Mouse (Mus musculus) lung, embryonic 16.5 days (tissue): Measurements from ENCODE around the gene Atp8a1. TPM values are rescaled to one million over a fixed set of nuclear protein-coding genes. Genes with fewer than 3 reads are reported as not detected.
"Not testable (repeated sequence)": the region's sequence is repeated elsewhere in the genome, so short reads cannot be mapped to it uniquely, and the experiment has no call there.

Experiments
- ATAC-seq: fragments of 200-750 bp; cut with Nextera tagmentation; 2 replicates; pipeline ENCODE4 v1.8.0; 2017; ENCODE audit warnings: low read depth, mild to moderate bottlenecking, moderate library complexity
- H3K27ac ChIP-seq: fragments of 300-500 bp; sonication (generic); 2 replicates; pipeline ENCODE4 v1.5.1; 2014; ENCODE audit warnings: mild to moderate bottlenecking, control low read depth, low read length
- H3K27me3 ChIP-seq: fragments of 300-500 bp; sonication (generic); 2 replicates; pipeline ENCODE4 v1.6.1; 2014; ENCODE audit warnings: low read depth, low read length, mixed read lengths; ENCODE audit not compliant: control insufficient read depth, insufficient read depth
- H3K36me3 ChIP-seq: fragments of 300-500 bp; sonication (generic); 2 replicates; pipeline ENCODE4 v1.6.1; 2014; ENCODE audit warnings: low read length; ENCODE audit not compliant: control insufficient read depth, insufficient read depth
- H3K4me1 ChIP-seq: fragments of 300-500 bp; sonication (generic); replicated peaks from 2 replicates; pipeline ENCODE4 v1.6.1; 2014; ENCODE audit warnings: low read length, mixed read lengths; ENCODE audit not compliant: control insufficient read depth, insufficient read depth
- H3K4me2 ChIP-seq: fragments of 300-500 bp; sonication (generic); 2 replicates; pipeline ENCODE4 v1.6.1; 2014; ENCODE audit warnings: low read depth, low read length, control low read depth
- H3K4me3 ChIP-seq: fragments of 300-500 bp; sonication (generic); 2 replicates; pipeline ENCODE4 v1.5.1; 2014; ENCODE audit warnings: mild to moderate bottlenecking, low read length, control low read depth
- H3K9ac ChIP-seq: fragments of 300-500 bp; sonication (generic); 2 replicates; pipeline ENCODE4 v1.6.1; 2014; ENCODE audit warnings: low read length, control low read depth
- H3K9me3 ChIP-seq: fragments of 300-500 bp; sonication (generic); 2 replicates; pipeline ENCODE4 v1.6.1; 2016; ENCODE audit warnings: low read length; ENCODE audit not compliant: control insufficient read depth
- WGBS: fragments of 180-500 bp; shearing (Covaris S2); extraction: QIAGEN DNeasy Blood & Tissue Kit; methylation state at CpG from one replicate; pipeline ENCODE4 v1.1.7; 2014; 5-methylcytosine and 5-hydroxymethylcytosine counted together
- polyA plus RNA-seq: library from polyadenylated mRNA; unstranded; fragments of >200 nt; fragmentation: Nextera tagmentation; extraction: Ambion mirVana; gene quantifications from 2 replicates; pipeline ENCODE4 v1.2.1, GENCODE M21; 2015

The Atp8a1 gene
- polyA plus RNA-seq, 1 experiment from 2014 or later: 57.3 TPM

DNA sequence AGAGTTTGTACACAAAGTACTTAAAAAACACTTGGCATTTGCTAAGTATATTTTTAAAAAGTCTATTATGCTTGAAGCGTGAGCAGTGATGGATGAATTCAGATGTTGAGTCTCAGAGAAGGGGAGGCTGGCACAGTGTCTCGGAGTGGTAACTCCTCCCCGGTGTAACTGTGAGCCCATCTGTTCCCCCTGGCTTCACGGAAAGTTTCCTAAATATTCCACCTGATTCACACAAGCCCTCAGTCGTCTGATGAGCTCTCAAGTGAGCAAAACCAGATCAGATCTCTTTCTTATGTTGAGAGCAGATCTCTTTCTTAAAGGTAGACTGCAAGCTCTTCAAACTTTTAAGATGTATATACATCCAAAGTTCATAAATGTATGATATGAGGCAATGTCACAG lies 27.8 kb downstream of the Atp8a1 start:
- Histone ChIP-seq H3K9me3 (no peaks in the 10 kb centered on the region), H3K9ac (no peak overlapping the region), H3K4me2 (no peak overlapping the region), H3K27ac (no peak overlapping the region), H3K4me3 (no peak overlapping the region), H3K27me3 (no peaks in the 10 kb centered on the region), H3K36me3 (no peaks in the 10 kb centered on the region), H3K4me1 (peaks cover 8% of the 10 kb centered on the region)
- no peak for ATAC-seq
- 62% methylated on average over 5 of the region's 5 CpGs for WGBS

DNA sequence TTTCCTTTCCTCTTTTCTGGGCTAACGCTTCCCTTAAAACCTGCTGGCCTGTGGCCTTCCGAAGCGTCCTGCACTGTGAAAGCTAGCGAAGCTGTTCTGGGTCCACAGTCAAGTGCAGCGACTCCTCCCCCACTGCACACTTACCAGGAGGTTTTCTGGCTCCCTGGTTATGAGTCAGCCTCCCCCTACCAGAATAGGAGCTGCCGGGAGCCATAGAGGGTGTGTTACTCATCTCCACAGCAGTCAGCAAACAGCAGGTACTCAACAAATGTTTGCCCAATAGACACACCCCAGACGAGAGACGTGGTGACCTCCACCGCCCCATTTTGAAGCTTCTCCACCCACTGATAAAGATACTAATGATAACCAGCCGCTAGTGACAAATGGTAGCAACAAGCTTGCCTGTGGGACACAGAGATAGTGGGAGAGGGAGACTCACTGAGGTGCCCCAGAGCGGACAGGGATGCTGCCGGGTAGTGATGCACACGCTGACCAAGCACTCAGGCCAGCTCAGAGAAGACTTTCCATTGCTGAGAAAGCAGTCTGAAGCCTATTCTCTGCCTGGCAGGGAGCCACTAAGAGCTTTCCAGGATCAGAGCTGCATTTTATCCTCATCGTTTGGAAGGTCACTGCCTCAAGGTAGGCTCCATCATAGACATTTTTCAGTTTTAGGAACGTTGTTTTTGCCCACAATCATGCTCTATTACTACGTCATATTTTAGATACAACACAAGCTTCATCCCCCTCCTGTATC lies 31.5 kb downstream of the Atp8a1 start:
- ATAC-seq: peak; percentile 90
- Histone ChIP-seq H3K9me3 (no peaks in the 10 kb centered on the region), H3K9ac (no peak overlapping the region), H3K4me3 (no peak overlapping the region), H3K36me3 (no peaks in the 10 kb centered on the region), H3K4me2 (peak overlapping the region; percentile 26), H3K4me1 (peaks cover 8% of the 10 kb centered on the region), H3K27ac (peak overlapping the region; percentile 28; the same call in 1 of the 2 replicates), H3K27me3 (no peaks in the 10 kb centered on the region)
- WGBS: 29% methylated on average over 16 of the region's 16 CpGs

DNA sequence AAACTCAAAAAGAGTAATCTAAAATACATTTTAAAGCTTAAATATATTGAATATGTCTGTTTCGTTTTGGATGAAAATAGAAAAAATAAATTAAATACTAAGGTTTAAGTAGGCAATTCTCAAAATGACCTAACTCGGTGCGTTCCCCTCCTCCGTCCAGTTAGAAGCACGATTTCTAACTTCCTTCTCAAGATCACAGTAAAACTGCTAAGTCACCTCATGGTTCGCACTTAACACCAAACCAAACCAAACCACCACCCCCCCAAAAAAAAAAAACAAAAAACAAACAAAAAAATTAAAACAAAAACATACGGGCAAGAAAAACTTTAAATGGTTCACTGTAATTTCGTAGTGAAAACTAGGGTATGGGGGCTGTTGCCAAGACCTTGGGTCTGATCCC lies 32.2 kb downstream of the Atp8a1 start:
- not testable (repeated sequence) for H3K9ac ChIP-seq

DNA sequence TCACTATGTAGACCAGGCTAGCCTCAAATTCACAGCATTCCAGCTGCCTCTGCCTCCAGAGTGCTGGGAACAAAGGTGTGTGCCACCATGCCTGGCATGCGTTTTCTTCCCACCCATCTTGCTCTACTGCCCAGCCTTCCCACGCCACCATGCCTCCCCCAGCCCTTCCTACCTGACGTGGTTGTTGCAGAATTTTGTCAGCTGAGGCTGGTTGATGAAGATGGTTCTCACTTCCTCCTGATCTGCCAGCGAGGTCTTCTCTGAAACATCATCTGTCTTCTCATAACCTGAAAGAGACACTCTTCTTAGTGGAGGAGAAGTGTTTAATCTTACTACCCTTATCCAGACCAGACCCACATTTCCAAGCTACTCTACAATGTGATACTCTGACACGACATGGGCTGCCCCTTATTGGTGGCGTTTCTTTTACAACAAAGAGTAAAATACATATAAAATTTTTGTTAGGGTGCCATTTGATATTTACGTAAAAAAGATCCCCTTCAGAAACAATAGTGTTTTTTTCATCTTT lies 32.7 kb downstream of the Atp8a1 start:
- Histone ChIP-seq H3K36me3 (0 out of 2 replicates have a peak, but pooled peaks cover 2% of the 10 kb centered on the region), H3K27ac (no peak overlapping the region), H3K9me3 (no peaks in the 10 kb centered on the region), H3K27me3 (no peaks in the 10 kb centered on the region), H3K4me2 (no peak overlapping the region), H3K9ac (no peak overlapping the region), H3K4me3 (no peak overlapping the region), H3K4me1 (peaks cover 8% of the 10 kb centered on the region)
- ATAC-seq: no peak
- 75% methylated on average over 7 of the region's 7 CpGs for WGBS

More for the DNA sequence above, 32.2 kb downstream of the Atp8a1 start:
- H3K9me3 ChIP-seq, H3K27me3 ChIP-seq, H3K36me3 ChIP-seq, H3K4me3 ChIP-seq, H3K4me1 ChIP-seq, ATAC-seq: not testable (repeated sequence)
- peak overlapping the region; percentile 26 for H3K4me2 ChIP-seq
- H3K27ac ChIP-seq: peak overlapping the region; percentile 20; the same call in 1 of the 2 replicates
- WGBS: 57% methylated on average over 5 of the region's 8 CpGs

DNA sequence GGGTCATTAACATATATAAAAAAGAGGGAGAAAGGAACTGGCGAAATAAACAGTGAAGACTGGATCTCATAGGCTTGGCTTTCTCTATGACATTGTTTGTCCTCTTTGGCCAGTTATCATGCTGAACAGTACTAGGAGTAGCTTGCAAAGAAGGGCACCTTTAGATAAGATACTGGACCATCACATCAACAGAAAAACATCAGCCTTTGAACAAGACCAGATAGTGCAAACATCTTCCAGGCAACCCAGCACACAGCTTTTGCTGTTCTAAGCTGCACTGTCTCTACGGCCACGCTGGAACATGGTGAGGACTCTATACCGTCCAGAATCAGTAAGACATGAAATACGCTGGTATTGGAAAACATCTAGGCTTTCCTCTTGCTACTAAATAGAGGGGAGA lies 33.9 kb downstream of the Atp8a1 start:
- no peak for ATAC-seq
- no peak overlapping the region for H3K9ac ChIP-seq
- no peak overlapping the region for H3K27ac ChIP-seq
- no peak overlapping the region for H3K4me2 ChIP-seq
- H3K36me3 ChIP-seq: 0 out of 2 replicates have a peak, but pooled peaks cover 2% of the 10 kb centered on the region
- no peak overlapping the region for H3K4me3 ChIP-seq
- 90% methylated on average over 5 of the region's 5 CpGs for WGBS
- peaks cover 8% of the 10 kb centered on the region for H3K4me1 ChIP-seq
- no peaks in the 10 kb centered on the region for H3K9me3 ChIP-seq
- H3K27me3 ChIP-seq: no peaks in the 10 kb centered on the region

DNA sequence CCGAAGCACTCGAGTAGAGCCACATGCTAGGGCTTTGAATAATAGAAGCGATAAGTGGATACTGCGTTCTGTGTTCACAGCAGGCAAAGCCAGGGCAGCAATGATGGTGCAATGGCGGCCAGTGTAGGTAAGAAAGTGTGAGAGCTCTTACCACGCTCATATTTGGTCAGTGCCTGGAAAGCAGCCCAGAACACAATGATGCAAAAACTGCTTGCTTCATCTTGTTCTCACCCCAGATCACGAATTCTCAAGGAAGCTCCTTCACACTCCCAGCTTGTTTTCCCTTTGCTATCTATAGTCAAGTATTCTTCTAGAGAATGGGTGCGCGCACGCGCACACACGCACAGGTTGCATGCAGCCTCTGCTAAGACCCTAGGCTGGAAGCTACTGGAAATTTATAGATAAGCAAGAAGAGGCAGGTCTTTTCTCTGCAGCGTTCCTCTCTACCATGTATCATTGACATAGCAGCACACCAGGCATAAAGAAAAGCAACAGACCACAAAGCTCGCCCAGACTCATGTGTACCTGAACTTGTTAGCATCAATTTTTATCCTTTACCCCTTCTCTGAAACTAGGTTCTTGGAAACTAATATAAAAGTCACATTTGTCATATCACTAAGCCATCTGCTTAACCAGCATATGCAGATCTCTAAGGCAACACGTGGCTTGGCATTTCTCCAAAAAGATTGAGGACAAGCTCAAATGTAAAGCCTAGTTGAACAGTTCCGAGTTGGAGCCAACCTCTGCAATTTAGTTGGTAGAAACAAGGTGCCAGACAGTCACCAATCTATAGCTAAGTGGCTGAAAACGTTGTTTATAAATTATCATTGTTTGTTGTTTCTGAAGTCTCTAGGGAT lies 44.8 kb downstream of the Atp8a1 start:
- peak; percentile 64 for ATAC-seq
- Histone ChIP-seq H3K9ac (no peak overlapping the region), H3K27ac (peak overlapping the region; percentile 19; the same call in 1 of the 2 replicates), H3K4me1 (peaks cover 26% of the 10 kb centered on the region), H3K9me3 (no peaks in the 10 kb centered on the region), H3K4me3 (no peak overlapping the region), H3K36me3 (no peaks in the 10 kb centered on the region), H3K4me2 (no peak overlapping the region), H3K27me3 (no peaks in the 10 kb centered on the region)
- 65% methylated on average over 17 of the region's 17 CpGs for WGBS

DNA sequence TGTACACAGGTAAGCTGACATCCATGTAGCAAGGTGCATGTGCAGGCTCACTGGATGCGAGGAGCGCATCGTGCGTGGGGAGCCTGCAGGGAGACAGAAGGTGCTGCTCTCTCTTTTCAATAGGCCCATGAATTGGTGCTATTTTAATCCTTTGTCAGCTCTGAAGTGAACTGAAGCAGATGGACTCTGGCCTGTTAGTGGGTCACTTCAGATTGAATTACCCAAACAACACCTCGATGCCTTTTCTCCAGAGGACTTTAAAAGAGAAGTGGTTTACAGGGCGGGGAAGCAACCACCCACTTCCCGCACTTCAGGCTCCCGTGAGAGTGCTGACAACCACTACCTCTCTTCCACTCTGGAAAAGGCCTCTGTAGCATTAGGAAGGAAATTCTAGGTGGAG lies 46.4 kb downstream of the Atp8a1 start:
- 66% methylated on average over 8 of the region's 8 CpGs for WGBS

DNA sequence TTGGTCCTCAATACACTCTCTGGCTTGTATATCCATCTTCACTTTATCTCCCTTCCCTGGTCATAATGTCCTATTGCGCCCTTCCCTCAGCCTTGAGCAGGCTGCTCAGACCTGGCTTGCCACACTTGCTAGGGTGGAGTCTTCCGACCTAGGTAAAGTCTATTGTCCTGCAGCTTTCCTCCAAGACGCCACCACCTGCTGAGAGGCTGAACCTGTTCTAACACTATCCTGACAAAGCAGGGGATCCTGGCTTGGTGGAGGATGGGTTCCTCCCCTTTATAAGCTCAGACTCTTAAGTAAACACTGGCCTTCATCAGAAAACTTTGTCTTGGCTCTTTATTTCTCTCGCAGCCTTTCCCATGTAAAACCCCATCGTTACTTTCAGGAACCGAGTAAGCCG lies 47.4 kb downstream of the Atp8a1 start:
- Histone ChIP-seq H3K9me3 (no peaks in the 10 kb centered on the region), H3K9ac (no peak overlapping the region), H3K4me1 (peaks cover 33% of the 10 kb centered on the region), H3K4me3 (no peak overlapping the region), H3K36me3 (no peaks in the 10 kb centered on the region), H3K4me2 (no peak overlapping the region), H3K27me3 (no peaks in the 10 kb centered on the region), H3K27ac (no peak overlapping the region)
- ATAC-seq: no peak
- 71% methylated on average over 7 of the region's 7 CpGs for WGBS

More for the DNA sequence above, 46.4 kb downstream of the Atp8a1 start:
- Histone ChIP-seq H3K27me3 (no peaks in the 10 kb centered on the region), H3K27ac (peak overlapping the region; percentile 34; the same call in 1 of the 2 replicates), H3K36me3 (no peaks in the 10 kb centered on the region), H3K9ac (no peak overlapping the region), H3K4me3 (no peak overlapping the region), H3K4me1 (peaks cover 33% of the 10 kb centered on the region), H3K4me2 (no peak overlapping the region), H3K9me3 (no peaks in the 10 kb centered on the region)
- ATAC-seq: no peak

DNA sequence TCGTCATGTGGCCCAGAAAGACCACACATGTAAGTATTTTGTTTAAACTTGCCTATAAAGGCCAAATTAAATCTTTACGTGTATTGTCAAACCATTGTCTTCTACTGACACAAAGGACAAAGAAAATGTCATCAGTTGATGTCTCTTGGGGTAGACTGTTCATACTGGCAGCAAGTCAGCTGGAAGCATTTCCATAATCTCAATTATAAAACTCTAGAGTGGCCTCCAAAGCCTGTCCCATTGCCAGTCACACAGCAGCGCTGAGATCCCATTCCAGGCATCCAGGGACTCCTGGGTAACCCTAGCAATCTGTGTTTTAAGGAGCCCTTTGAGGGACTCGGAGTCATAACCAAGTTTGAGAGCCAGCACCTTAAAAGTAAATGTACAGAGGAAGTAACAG lies 48.9 kb downstream of the Atp8a1 start:
- Histone ChIP-seq H3K9ac (no peak overlapping the region), H3K4me2 (no peak overlapping the region), H3K9me3 (no peaks in the 10 kb centered on the region), H3K36me3 (no peaks in the 10 kb centered on the region), H3K4me3 (no peak overlapping the region), H3K27ac (peak overlapping the region; percentile 15), H3K27me3 (no peaks in the 10 kb centered on the region), H3K4me1 (peaks cover 33% of the 10 kb centered on the region)
- ATAC-seq: no peak
- WGBS: 73% methylated on average over 4 of the region's 4 CpGs
